Mouse (Mus musculus) thymus, adult 2 months (tissue): ENCODE results near the gene Serpina6.

Source experiments
- CTCF ChIP-seq: fragments of 200-500 bp; IDR thresholded peaks from 2 replicates; pipeline ENCODE4 v1.5.1; 2012; ENCODE audit warnings: mild to moderate bottlenecking, control low read depth, low read length, moderate library complexity, borderline replicate concordance; ENCODE audit not compliant: control insufficient read depth, poor library complexity, insufficient read depth; ENCODE audit errors: extremely low read depth
- POLR2A ChIP-seq: fragments of 200-500 bp; IDR thresholded peaks from 2 replicates; pipeline ENCODE4 v1.6.1; 2012; ENCODE audit warnings: mild to moderate bottlenecking, low read length, control low read depth, moderate library complexity; ENCODE audit not compliant: control insufficient read depth, poor library complexity, insufficient read depth; ENCODE audit errors: extremely low read depth

GRCm38 (mm10) chr12:103615141-103615540 is 41.9 kb downstream of the Serpina6 start:
- no peak for TF ChIP-seq CTCF
- no peak for TF ChIP-seq POLR2A
